Mouse (Mus musculus): ENCODE measurements around the gene Susd1.

DNA sequence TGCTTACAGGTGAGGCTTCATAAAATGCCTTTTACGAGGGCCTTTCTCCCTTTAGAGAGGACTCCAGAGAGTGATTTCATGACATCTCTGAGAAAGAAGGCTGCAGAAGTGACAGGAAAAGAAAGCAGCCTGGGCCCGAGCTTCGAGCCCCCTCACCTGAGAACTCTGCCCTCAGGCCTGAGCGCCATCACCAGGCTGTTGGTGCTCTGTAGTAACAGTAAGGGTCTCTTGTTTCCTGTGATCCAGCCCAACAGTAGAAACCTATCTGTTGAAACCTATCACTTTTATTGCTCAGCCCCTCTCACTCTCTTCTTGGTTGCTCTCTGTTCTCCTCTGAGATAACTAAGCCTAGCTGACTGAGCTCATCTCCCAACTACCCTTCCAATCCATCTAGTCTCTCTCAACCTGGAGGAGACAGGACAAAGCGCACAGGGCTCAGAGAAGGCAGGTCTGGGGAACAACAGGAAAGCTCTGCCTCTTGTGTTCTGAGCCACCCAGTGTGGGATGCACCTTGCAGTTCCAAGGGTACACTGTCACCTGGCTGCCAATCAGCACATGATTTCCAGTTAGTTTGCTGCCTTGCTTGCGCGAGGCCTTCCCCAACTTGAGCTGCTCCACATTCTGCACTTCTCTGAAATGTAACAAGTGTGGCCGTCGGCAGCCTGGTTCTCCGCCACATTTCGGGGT lies 101.4 kb downstream of the Susd1 start:
- no peak; the same call in 1 of the 2 replicates for TF ChIP-seq CTCF (IDR thresholded peaks at IDR 0.05; ENCODE audit: control insufficient read depth, insufficient read depth, low read length)
- TF ChIP-seq POLR2A (IDR thresholded peaks at IDR 0.05; ENCODE audit: borderline replicate concordance, control insufficient read depth, low read depth, low read length): no peak
